Mouse (Mus musculus): ENCODE measurements around the gene Tsnax. TPM values are rescaled to one million over a fixed set of nuclear protein-coding genes. Genes with fewer than 3 reads are reported as not detected.

Tsnax gene
- polyA plus RNA-seq, 1 experiment, result 49.7 TPM

DNA sequence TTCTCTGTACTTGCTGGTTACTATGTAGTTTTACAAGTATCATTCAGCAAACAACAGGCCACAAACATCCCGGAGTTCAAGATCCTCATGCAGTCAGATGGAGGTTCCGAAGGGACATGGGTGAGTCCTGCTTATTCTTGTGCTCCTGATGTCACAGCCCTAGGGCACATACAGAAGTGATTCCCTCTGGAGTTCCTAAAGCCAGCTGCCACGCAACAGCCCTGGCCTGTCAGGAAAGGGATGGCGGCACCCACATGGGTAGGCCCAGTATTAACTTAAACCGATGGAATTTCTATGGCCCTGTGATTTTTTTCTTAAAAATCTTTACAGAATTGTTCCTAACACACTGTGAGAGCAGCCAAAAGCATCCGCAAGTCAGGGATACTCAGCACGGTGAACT lies 30.6 kb downstream of the Tsnax start:
- DNase-seq (ENCODE audit: low read depth), result no peak

DNA sequence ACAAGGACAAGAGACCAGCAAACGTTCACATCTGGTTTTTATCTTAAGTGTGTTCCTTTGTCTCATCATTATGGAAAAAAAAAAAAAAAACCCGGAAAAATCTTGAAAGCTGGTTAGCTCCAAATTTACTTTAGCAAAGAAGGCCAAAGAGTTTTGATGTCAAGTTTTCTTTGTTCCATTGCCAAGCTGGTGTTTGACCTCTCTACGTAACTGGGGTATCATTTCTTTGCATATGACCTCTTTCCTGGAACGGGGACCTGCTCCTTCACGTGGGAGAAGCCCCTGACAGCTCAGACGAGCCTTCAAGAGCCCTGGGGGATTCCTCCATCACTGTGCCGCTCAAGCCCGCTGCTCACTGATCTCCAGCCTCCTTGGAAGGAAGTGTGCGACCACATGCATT lies 31.1 kb downstream of the Tsnax start:
- no peak for DNase-seq (ENCODE audit: low read depth)

DNA sequence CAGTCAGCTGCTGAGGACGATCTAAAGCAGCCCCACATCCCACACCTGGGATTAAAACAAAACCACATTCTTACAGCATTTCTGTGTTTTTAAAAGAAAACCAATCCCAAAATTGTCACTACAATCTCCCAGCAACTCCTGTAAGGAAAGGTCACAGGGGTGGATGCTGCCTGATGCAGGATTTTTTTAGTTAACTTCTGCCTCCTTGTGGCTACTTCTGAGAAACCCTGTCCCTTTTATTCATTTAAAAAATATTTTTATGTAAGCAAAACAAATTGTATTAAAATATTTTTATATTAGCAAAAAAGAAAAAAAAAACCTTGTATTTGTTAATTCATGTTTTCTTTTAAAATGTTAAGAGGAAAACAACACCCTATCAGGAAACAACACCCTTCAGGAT lies 33.0 kb downstream of the Tsnax start:
- no peak for DNase-seq (ENCODE audit: low read depth)

DNA sequence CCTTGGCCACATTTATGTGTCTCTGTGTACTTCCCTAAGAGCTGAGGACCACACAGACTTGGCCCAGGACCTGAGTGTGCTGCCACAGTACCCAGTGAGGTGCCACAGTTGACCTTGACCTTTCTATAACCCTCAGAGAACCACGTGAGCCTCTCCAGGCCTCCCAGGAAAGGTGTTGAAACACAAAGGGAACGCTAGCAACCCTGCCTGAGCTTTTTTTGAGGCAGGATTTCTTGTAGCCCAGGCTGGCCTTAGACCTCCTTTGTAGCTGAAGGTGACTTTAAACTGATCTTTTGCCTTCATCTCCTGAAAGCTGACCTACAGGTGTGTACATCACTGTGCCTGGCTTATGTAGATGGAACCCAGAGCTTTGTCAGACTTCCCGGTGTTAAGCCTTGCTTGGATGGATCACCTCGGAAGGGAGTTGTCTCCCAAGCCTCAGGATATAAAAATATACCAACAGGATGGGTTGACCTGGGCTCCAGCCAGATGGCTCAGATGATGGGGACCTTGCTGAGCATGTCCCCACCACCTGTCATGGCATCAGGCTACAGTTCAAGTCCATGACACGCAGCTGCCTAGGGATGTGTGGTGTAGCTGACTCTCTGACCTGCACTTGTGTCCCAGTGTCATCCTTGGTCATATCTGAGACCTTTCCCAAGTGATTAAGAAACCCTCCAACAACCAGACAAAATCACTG lies 36.4 kb downstream of the Tsnax start:
- no peak for DNase-seq (ENCODE audit: low read depth)

DNA sequence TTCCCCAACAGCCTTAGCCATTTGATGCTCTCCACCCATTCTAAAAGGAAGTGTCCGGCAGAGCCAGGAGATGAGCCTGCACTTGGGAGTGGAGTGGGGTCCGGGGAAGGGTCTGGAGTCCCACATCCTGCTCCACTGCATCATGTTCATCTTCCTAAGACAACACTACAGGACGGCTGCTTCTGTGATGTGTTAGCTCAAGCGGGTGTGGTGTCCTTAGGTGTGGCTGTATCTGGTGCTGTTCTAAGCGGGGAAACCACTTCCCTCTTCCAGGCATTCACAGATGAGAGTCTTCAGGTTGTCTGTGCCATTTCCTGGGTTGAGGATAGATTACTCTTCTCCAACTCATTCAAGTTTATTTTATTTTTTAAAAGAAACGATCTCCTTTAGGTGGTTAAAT lies 37.0 kb downstream of the Tsnax start:
- no peak for DNase-seq (ENCODE audit: low read depth)

DNA sequence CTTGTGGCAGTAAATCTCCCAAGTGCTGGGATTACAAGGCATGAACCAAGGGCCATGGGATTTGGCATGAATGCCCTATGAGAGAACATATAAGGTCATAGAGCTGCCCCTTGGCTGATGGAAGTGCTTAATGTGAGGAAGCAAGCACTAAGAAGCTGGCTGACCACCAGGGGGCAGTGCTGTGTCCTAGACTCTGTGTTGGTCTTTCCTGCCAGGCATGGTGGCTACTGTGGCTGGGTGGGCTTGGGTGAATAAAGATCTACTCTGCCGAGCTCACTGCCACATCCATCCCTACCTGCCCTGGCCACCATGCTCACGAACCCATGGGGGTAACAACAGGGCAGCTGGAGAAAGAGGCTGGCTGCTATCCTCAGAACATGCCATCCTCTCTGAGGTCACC lies 39.2 kb downstream of the Tsnax start:
- DNase-seq (ENCODE audit: low read depth), result no peak

DNA sequence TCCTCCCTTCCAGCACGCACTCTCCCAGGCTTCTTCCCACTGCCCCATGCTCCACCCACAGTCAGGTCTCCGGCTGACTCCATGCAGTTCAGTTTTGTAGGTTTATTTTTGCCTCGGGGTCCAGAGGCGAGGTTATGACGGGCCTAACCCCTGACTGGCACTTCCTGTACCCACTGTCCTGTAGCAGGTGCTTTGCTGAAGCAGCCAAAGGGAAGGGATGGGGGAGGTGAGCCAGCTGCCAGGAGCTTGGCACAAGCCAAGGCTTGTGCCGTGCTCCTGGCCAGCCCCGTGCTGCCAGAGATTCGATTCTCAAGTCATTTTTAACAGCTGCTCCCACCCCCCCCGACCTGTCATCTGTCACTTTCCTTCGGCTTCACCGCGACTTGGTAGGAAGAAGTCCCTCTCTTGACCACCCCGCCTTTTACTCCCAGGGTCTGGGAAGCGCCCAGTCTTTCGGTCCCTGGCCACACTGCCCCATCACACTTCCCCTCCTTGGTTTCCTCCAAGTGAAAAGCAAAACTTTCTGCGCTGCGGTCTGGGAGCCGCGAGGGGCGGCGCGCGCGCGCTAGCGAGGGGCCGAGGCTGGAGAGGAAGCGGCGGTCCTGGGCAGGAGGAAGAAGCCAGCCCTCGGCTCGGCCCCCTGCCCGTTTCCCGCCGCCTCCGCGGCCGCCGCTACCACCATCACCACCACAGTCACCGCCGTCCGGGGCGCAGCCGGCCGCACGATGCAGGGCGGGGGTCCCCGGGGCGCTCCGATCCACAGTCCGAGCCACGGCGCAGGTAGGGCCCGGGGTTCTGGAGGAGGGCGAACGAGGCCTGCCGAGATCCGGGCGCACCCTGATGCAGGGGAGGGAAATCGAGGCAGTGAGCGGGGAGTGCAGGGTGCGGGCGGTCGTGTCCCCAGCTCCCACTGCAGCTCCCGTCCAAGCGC lies 41.0 kb downstream of the Tsnax start, which contains the start of gene Disc1:
Disc1 (plus strand) TSS at position 691 of the 931 bp plus-strand sequence.
- DNase-seq (ENCODE audit: low read depth), result no peak

DNA sequence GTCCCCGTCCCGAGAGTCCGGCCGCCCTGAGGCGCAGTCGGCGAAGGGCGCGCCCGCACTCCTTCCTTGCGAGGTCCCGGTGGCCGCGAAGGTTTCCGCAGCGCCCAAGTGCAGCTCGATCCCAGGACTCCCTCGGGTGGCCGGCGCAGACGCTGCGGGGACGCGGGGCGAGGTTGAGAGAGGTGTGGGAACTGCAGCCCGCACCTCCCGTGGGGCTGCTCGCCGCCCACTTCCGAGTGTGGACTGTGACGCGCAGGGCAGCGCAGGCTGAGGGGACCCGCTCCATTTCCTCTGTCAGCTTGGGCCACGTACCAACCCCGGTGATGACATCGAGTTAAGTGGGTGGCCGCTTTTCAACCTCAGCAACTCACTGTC lies 41.6 kb downstream of the Tsnax start:
- DNase-seq (ENCODE audit: low read depth), result no peak

DNA sequence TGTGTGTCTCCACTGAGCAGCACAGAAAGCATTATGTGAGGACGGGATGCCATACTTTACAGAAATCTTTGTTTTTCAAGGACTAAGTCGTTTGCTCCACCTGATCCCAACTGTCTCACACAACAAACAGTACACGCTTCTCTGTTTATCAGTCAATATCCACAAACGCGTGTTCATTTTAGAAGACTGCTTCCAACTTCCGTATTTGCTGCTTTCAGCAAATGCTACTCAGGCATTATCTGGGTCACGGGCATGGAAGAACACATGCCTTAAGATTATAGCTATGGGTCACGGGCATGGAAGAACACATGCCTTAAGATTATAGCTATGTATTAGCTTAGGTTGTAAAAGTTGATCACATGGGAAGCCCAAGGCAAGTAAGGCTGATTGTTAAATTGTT lies 48.1 kb downstream of the Tsnax start:
- DNase-seq (ENCODE audit: low read depth), result no peak

DNA sequence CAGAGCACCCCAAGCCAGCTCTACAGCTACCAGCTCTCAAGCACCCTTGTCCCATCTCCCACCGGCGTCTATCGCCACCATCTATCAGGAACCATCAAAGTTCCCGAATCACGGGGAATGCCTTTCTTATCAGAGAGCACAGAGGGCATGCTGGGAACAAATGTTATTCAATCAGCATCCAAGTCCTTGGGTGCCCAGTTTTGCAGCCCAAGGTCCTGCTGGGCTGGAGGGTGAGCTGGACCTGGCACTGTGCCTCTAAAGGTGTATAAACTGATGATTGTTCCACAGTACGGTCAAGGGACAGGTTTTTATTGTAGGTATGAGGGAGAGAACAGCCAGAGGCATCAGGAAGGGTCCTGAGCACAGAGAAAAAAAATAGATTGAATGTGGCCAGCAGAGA lies 52.8 kb downstream of the Tsnax start:
- DNase-seq (ENCODE audit: low read depth), result no peak

DNA sequence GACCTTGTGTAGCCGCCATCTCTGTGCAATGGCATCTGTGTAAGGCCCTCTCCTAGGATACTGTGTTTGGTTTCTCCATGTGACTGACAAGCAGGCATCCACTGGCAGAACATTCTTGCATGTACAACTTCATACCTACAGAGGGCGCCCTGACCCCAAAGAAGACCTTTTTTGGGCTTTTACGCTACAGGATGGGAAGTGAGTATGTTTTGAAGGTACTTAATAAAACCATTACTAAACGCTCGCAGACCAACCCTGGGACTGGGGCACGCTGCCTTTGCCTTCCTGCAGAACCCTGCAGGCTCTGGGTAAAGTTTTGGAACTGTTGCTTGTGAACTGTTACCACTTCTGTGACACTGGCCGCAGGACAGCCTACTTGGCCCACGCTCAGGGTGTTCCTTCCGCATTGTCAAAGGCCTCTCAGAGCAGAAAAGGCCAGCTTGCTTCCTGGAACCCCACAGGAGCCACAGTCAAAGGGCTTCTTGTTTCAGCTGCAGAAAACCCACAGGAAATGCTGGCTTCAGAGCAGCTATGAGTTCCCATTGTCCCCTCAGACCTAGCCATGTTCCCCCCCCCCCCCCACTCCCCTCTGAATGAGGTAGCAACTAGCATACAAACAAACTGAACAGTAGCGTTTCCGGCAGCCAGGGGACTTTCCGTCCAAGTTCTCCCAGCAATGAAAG lies 54.3 kb downstream of the Tsnax start:
- DNase-seq (ENCODE audit: low read depth), result no peak

DNA sequence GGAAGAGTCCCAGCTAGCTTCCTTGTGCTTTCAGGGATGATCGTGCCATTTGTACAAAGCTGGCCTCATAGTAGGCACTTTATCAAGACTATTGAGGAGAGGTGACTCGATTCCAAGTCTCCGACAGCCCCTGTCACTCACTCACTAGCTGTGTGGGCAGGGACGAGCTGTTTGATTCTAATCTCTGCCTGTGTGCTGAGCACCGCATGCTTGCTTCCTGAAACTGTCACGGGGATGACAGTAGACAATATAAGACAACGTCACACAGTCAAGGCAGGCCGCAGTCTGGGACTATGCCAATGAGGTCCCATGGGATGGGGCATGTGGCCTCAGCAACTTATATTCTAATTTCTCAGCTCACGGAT lies 54.8 kb downstream of the Tsnax start:
- no peak for DNase-seq (ENCODE audit: low read depth)

DNA sequence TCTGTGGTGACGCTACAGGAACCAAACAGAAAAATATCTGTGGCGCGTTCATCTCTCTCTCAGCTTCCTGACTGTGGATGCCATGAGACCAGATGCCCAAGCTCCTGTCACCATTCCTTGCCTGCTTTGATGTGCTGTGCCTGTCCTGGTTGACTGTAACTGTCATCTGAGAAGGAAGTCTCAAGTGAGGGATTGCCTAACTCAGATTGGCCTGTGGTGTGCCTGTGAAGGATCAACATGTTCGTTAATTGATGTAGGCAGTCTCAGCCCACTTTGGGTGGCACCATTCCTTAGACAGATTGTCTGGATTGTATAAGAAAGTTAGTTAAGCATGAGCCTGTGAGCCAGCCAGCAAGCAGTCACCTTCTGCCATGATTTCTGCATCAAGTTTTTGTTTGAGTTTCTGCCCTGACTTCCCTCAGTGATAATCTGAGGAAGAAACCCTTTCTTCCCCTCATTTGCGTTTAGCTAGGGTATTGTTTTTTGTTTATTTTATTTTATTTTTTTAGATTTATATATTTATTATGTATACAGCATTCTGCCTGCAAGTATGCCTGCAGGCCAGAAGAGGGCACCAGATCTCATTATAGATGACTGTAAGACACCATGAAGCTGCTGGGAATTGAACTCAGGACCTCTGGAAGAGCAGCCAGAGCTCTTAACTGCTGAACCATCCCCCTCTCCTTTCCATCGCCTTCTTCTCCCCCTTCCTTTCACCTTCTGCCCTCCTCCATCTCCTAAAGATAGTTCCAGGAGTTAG lies 55.5 kb downstream of the Tsnax start:
- no peak for DNase-seq (ENCODE audit: low read depth)

DNA sequence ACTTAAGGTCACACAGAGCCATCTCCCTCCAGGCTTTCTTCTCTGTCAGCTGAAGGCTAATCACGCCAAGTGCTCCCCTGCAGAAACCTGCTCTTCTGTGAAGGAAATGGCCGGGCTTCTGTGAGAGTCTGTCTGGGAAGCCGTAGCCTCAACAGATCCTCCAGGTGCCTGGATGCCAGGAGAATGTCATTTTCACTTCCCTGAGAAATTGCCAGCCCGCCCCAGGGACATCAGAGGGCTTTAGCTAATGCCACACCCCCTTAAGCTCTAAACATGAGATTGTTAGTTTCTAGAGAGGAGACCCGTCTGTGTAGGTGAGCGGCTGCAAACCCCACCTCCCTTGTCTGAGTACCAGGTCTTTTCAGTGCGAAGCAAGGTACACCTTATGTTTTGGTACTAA lies 56.5 kb downstream of the Tsnax start:
- no peak for DNase-seq (ENCODE audit: low read depth)

DNA sequence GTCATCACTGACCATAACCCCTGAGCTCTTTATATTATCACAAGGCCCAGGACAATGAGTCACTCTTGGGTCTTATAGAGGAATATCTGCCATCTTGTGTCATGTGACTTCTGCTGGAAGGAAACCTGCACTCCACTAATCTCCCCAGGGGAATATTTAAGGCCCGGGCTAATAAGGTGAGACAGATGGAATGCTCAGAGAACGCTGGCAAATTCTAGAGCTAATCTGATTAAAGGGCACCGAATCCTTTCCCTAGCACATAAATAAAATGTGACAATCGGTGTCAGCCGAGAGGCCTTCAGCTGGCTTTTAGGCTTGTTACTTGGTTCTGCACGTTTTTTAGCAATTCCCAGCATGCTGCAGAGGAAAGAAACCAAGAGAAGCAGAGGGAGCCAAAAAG lies 56.9 kb downstream of the Tsnax start:
- DNase-seq (ENCODE audit: low read depth), result no peak

DNA sequence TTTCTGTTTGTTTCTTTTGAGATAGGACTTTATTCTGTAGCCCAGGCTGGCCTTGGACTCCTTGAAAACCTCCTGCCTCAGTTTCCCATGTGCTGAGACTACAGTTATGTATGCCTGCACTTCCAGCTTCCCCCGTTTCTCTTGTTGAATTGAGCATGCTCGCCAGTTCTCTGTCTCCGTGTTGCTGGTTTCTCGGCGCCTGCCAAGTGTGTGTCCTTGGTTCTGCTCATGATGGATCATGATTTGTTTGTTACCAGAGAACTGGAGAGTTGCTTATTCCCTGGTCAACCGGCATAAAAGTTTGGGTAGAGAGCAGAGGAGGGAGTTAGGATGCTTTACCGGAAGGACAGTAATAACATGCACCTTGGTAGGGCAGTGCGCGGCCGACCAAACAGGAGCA lies 61.3 kb downstream of the Tsnax start:
- DNase-seq (ENCODE audit: low read depth), result no peak

DNA sequence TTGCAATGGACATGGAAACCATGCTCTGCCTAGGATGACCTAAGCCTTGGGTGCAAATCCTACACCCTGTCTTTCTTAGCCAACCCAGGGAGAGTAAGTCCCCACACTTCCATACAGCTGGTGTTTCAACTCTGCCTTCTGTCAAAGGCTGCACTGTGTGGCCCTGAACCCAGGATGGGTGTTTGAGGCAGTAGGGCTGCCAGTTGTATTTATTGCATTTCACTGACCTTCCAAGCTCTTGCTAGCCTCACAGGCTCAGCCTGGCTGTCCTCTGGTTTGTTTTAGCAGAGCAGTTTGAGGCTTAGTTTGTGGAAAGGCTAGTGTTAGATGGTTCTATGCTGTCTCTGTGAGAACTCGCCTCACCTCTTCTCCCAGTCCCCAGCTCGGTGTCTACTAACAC lies 61.8 kb downstream of the Tsnax start:
- no peak for DNase-seq (ENCODE audit: low read depth)

DNA sequence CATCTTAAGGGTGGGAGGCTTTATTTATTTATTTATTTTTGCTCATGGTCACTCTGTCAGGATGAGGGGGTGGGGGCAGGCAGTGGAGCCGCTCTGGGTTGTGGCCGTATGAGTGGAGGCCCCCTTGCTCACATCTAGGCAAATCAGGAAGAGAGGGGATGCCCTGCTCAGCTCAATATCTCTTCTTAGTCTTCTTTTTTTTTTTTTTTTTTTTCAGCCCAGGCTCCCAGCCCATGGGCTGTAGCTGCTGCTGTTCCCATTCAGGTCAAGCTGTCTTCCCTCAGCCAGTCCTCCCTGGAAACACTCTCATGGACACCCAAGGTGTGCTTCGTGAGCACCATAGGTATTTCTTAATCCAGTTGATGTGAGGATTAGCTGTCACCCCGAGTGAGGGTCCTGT lies 62.6 kb downstream of the Tsnax start:
- no peak for DNase-seq (ENCODE audit: low read depth)

DNA sequence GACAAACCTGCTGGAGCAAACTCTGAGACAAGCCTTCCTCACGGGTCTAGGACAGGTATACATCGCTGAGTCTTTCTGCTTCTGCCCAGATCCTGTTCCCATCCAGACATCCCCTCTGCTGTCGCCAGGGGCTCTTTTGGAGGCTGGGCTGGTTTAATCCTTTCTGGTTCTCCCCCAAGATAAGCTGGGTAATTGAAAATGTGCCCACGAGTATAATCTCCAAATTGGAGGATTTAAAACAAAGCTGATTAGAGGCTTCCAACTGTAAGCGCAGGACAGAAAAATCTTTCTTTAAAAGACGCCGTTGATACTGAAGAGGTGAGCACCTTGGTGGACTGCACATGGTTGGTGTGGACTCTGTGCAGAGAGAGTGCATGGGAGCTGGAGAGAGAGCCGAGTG lies 64.5 kb downstream of the Tsnax start:
- no peak for DNase-seq (ENCODE audit: low read depth)

DNA sequence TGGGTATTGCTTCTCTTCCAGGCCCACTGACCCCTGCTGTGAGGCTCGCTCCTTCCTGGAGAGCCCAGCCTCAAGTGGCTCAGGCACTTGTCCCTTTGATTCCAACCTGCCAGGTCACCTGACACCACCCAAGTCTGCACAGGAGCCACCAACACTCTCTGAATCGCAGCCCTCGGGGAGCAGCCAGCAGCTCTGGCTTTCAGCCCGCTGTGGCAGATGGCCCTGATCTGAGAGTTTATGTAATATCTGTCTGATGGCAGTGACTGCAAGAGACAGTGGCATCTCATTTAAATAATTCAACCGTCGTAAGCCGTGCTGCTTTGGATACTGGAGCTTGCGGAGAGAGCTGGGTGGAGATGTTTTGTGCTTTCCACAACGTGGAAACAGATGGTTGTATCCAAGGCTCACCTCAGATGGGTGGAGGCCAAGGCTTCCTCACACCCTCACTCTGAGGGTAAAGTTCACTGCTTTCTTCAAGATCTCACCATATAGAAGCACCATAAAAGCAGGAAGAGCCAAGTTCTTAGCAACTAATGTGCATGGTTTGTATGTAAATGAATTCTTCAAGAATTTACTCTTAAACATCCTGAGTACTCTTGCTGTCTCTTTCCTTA lies 66.1 kb downstream of the Tsnax start:
- peak; percentile 14 for DNase-seq (ENCODE audit: low read depth)
